Mouse (Mus musculus) gastrocnemius, adult 18-20 months (tissue): ENCODE data around the gene Slc7a5. TPM values are rescaled to one million over a fixed set of nuclear protein-coding genes. Genes with fewer than 3 reads are reported as not detected.

Experiments used
- DNase-seq: peaks from one replicate; pipeline ENCODE4 v3.0.0; 2021; ENCODE audit warnings: low spot score
- total RNA-seq, 2 experiments: library from RNA; stranded (reverse); gene quantifications; 2 replicates each; pipeline ENCODE4 v1.2.3; 2021

The Slc7a5 gene
- total RNA-seq, 2 experiments from 2014 or later: 1.0 to 1.4 TPM

DNA sequence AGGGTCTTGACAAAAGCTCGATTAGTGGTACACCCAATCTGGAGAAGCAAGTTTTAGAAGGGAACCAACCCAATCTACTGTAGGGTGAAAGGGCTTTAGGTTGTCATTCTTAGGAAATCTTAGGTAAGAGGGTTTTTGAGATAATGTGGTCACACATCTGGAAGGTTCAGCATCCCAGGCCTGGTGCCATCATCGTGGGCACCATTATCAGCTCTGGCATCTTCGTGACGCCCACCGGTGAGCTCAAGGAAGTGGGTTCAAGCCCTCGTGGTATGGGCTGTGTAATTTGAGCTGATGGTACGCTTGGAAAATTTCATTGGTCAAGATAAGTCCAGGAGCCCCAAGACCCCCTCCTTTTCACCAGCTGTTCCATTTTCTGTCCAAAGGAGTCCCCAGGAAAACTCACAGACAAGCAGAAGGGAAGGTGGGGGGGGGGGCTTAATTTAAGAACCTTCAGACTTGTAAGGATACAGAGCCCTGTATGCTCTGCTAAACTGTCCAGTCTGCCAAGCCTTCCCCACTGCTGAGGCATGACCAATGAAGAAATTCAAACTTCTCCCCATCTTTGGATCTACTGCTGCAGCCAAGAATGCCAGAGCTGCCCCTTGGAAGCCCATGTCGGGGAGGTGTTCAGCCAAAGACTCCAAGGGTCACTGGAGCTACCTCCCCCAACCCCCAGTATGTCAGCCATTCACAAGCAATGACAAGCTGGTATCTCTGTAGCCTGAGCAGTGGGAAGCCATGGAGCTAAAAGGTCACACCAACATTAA lies 1.1 kb upstream of the Slc7a5 start:
- DNase-seq: no peak

DNA sequence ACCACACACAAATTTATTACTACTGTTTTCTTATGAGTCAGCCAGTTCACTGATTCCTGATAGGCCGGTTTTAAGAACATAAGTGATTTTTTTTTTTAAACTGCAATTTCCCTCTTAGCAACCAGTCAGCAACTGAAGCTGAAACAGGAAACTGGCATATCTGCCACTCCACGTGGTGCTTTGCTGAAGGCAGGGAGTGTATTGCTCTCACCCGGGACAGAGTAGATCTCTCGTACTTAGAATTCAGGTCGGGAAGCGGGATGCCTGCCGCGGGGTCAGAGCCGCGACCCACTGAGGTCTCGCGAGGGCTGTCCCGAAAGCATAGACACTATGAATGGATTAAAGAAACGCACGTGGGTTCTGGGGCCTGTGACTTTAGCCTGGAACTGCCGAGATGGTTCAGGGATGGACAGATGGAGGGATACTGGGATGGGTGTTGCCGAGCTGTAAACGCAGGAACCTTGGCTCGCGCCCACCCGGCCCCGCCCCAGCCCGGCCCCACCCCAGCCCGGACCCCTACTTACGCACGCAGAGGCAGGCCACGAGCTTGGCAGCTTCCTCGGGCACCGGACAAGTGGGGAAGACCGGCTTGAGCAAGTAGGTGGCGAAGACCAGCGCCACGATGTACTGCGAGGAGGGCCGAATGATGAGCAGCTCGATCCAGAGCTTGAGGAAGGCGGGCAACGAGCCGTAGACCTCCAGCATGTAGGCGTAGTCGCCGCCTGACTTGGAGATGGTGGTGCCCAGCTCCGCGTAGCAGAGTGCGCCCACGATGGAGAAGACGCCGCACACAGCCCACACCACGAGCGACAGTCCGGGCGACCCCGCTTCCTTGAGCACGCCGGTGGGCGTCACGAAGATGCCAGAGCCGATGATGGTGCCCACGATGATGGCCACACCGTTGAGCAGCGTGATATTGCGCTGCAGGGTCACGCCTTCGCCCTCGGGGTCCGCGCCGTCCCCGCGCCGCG lies 667 bp downstream of the Slc7a5 start:
- DNase-seq: no peak

DNA sequence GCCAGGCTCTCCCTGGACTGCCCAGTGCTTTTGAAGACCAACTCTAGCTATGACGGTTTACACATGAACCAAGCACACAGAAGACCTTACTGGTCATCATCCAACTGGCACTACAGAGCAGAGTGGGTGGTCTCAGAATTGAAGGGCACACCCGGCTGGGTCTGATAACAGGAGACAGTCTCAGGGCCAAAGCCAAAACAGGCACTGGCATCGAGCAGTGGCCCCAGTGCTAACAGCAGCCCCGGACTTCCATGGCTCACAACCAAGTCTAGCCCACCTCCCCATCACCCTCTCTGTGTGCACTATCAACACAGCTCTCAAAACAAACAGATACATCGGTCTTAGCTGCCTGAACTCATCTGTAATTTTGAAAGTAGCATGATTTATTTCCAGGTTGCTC lies 1.6 kb downstream of the Slc7a5 start:
- DNase-seq: no peak

DNA sequence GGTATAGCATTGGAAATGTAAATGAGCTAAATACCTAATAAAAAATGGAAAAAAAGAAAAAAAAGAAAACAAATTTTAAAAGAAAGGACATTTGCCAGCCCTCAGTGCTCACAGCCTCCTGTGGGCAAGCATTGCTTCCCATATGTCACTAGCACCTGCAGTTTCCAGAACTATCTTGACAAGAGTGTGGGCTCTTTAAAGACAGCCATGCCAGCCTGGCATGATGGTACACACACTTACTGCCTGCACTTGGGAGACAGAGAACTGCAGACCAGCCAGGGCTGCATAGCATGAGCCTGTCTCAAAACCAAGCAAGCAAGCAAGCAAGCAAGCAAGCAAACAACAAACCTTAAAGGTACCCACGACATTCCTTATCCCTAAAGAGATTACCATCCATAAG lies 2.1 kb downstream of the Slc7a5 start:
- no peak for DNase-seq

- DNase-seq: no peak
Observed at GRCm38 (mm10) chr8:121904999-121905398, 2.5 kb downstream of the Slc7a5 start.

DNA sequence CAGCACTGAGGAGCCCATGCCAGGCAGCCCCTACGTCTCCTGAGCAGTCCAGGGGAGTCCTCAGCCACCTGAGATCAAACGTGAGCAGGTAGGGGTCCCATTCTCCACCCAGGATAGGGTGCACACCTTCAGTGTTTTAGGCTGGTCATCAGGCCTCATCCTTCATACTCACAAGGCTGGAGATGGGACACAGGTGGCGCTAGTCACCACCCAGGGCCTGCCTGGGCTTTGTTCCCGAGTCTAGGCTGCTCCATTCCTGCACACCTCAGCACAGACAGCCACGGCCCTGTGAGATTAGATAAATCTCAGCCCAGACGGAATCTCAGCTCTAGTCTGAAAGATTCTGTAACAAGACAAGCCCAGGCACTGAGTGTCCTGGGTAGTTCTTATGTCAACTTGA lies 3.5 kb downstream of the Slc7a5 start:
- no peak for DNase-seq

DNA sequence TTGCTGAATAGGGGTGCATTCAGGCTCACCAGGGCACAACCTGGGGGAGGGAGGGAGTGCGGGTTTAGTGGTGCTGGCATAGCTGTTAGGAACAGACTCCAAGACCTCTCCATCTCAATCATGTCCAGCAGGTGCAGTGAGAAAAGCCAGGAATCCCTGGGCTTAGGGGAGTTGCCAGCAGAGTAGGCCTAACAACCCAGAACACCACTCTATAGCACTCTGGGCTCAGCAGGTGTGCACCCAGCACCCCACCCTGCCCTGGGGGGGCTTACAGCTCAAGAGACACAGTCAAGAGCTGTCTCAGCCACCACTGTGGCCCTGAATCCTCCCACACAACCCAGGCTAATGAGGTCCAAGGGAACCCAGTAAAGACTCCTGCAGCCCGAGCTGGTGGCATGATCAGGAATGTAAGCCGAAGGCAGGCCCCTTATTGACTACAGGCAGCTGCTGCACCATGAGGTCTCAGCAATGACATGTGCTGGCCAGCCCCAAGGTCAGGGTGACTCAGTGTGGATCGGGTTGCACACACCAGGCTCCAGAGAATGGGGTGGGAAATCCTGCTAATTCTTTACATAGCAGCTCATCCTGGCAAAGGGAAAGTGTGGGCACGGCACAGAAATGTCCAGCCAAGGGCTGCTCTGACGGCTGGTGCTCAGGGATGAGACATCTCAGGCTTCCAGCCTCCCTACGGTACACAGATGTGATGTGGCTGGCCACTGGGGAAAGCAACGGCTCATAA lies 5.8 kb downstream of the Slc7a5 start:
- peak; percentile 58 for DNase-seq

DNA sequence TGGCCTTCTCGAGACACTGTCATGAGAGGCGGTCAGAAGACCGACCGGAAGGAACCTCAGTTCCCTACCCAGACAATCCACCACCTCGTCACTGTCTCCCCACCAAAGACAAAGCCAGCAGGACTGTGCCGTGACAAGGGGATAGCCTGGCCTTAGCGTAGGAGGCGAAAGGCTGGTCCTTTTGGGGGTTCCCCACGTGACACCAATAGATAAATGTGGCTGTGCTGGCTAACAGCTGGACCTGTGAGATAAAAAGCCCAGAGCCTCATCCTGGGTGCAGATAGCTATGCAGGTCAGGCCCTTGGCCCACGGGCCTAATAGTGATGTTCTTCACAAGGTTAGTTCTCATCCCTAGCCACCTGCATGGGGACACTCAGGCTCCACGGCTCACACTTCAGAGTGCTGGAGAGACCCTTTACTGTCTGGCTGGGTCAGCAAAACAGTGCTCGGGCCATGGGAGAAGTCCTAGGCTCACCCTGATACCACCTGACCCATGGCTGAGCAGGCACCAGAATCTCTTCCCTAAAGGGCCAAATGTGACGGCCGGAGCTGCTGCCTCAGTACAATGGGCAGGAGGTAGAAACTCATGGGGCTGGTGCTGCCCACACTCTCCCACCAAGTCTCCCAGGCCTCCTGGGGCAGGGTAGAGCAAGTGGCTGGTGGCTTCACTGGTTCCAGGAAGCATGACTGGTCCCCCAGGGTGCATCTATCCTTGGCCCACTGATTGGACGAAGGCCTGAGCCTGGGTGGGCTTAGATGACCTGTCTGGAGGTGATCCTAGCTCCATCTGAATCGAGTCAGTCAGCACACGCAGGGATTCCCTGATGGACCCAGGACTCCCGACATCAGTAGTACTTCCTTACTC lies 8.1 kb downstream of the Slc7a5 start:
- DNase-seq: no peak

DNA sequence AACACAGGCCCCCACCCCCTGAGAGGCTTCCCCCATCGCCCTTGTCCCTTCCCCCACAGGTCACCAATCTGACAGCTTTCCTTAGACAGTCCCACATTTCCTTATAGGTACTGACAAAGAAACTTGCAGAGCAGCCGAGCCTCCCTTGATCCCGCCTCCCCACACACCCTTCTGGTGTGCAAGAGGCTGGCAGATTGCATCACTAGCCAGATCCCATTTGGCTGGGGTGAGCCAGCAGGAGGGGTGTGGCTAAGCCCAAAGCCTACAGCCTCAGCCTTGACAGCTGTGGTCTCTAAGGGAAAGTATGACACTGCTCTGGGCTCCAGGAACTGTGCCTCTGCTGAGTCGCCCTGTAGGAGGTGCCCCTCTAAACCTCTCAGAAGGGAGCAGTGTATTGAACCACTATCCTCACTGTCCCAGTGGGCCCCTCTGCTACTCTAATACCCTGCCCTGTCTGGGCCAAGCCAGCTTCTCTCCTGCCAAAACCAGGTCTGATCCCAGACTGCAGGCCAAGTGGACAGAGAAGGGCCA lies 9.0 kb downstream of the Slc7a5 start:
- DNase-seq: peak; percentile 83

- DNase-seq: no peak
Observed at GRCm38 (mm10) chr8:121897871-121898381, 9.6 kb downstream of the Slc7a5 start.

GRCm38 (mm10) chr8:121897205-121897604 lies 10.3 kb downstream of the Slc7a5 start:
- no peak for DNase-seq

- DNase-seq: no peak
Observed at GRCm38 (mm10) chr8:121896476-121897145, 10.9 kb downstream of the Slc7a5 start.

DNA sequence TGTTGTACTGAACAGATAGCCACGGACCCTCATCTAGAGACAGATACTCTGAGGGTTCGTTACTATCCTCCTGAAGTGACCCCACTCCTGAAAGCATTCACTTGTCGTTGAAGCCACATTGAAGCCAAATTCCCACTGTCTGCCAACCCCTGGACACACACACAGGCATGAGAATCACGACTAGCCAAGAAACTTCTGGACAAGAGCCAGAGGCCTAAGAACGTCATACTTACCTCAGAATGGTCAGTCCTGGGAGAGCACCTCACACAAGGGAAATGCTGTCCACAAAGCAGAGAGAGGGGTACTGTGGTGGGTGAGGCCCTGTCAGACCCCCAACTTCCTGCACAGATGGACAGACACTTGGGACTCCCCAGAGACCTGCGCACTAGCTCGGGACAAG lies 11.6 kb downstream of the Slc7a5 start:
- DNase-seq: no peak

GRCm38 (mm10) chr8:121892875-121893274 lies 14.6 kb downstream of the Slc7a5 start:
- DNase-seq: no peak

GRCm38 (mm10) chr8:121889810-121890785 lies 17.4 kb downstream of the Slc7a5 start:
- peak; percentile 89 for DNase-seq

- no peak for DNase-seq
Observed at GRCm38 (mm10) chr8:121889317-121889716, 18.2 kb downstream of the Slc7a5 start.

DNA sequence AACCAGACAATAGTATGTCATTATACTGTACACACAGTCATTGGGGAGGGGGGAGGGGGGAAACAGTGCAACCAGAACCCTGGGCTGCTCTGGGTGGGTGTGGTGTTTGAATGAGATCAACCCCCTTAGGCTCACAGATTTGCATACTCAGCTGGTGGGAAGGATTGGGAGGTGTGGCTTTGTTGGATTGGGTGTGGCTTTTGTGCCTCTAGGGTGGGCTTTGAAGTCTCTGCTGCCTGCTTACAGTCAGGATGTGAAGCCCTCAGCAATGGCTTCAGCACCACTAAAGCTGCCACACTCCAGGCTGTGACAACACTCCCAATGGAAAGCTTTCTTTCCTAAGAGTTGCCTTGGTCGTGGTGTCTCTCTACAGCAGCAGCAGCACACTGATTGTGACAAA lies 19.9 kb downstream of the Slc7a5 start:
- DNase-seq: no peak

GRCm38 (mm10) chr8:121885433-121885832 lies 22.1 kb downstream of the Slc7a5 start:
- DNase-seq: no peak

GRCm38 (mm10) chr8:121885001-121885400 lies 22.5 kb downstream of the Slc7a5 start:
- DNase-seq: peak; percentile 30
